Mouse (Mus musculus) midbrain, postnatal 0 days (tissue): ENCODE results near the gene Grem1. TPM values are rescaled to one million over a fixed set of nuclear protein-coding genes. Genes with fewer than 3 reads are reported as not detected.
A peak's percentile ranks its signal among the peaks of the same experiment; 100 is the strongest.

ENCODE experiments used
- ATAC-seq: fragments of 200-750 bp; cut with Nextera tagmentation; 2 replicates; pipeline ENCODE4 v1.8.0; 2017; ENCODE audit warnings: moderate number of reproducible peaks, mild to moderate bottlenecking, moderate TSS enrichment, moderate library complexity; ENCODE audit not compliant: low FRiP score
- DNase-seq: peaks from one replicate; pipeline ENCODE4 v3.0.0-alpha.2; 2015; ENCODE audit warnings: low spot score
- H3K27ac ChIP-seq: fragments of 300-500 bp; sonication (generic); 2 replicates; pipeline ENCODE4 v1.5.1; 2014; ENCODE audit warnings: low read depth, mild to moderate bottlenecking, low read length, mixed read lengths
- H3K27me3 ChIP-seq: fragments of 300-500 bp; sonication (generic); 2 replicates; pipeline ENCODE4 v1.6.1; 2014; ENCODE audit warnings: low read length, control low read depth, mixed read lengths; ENCODE audit not compliant: insufficient read depth
- H3K36me3 ChIP-seq: fragments of 300-500 bp; sonication (generic); 2 replicates; pipeline ENCODE4 v1.6.1; 2014; ENCODE audit warnings: low read length, control low read depth, mixed read lengths; ENCODE audit not compliant: insufficient read depth
- H3K4me1 ChIP-seq: fragments of 300-500 bp; sonication (generic); 2 replicates; pipeline ENCODE4 v1.6.1; 2014; ENCODE audit warnings: mild to moderate bottlenecking, control low read depth, antibody characterized with exemption, low read length, mixed read lengths; ENCODE audit not compliant: insufficient read depth
- H3K4me2 ChIP-seq: fragments of 300-500 bp; sonication (generic); 2 replicates; pipeline ENCODE4 v1.6.1; 2014; ENCODE audit warnings: low read depth, mild to moderate bottlenecking, low read length, mixed read lengths; ENCODE audit not compliant: poor library complexity, severe bottlenecking
- H3K4me3 ChIP-seq: fragments of 300-500 bp; sonication (generic); 2 replicates; pipeline ENCODE4 v1.5.1; 2014; ENCODE audit warnings: low read depth, mild to moderate bottlenecking, low read length, moderate library complexity
- H3K9ac ChIP-seq: fragments of 300-500 bp; sonication (generic); replicated peaks from 2 replicates; pipeline ENCODE4 v1.6.1; 2014; ENCODE audit warnings: mild to moderate bottlenecking, low read length, moderate library complexity, mixed read lengths; ENCODE audit not compliant: poor library complexity, severe bottlenecking
- H3K9me3 ChIP-seq: fragments of 300-500 bp; sonication (generic); 2 replicates; pipeline ENCODE4 v1.6.1; 2016; ENCODE audit warnings: low read length, control low read depth
- CTCF ChIP-seq: IDR thresholded peaks from 2 replicates; pipeline ENCODE4 v1.5.1; 2016; ENCODE audit warnings: antibody characterized with exemption, mild to moderate bottlenecking
- WGBS: fragments of 180-500 bp; shearing (Covaris S2); extraction: QIAGEN DNeasy Blood & Tissue Kit; methylation state at CpG from one replicate; pipeline ENCODE4 v1.1.7; 2014; 5-methylcytosine and 5-hydroxymethylcytosine counted together
- polyA plus RNA-seq: library from polyadenylated mRNA; unstranded; fragments of >200 nt; fragmentation: Nextera tagmentation; extraction: Ambion mirVana; gene quantifications from 2 replicates; pipeline ENCODE4 v1.2.1, GENCODE M21; 2015
- total RNA-seq: library from RNA; depleted of rRNA; stranded (reverse); fragments of >200 nt; gene quantifications from 2 replicates; pipeline ENCODE4 v1.2.3, GENCODE M21; 2014; rRNA removed

Gene Grem1
- total RNA-seq (4.1 and 4.2 TPM in 2 replicates), polyA plus RNA-seq (1.1 and 1.2 TPM in 2 replicates)

- Histone ChIP-seq H3K9me3 (no peaks in the 10 kb centered on the region), H3K27me3 (peaks cover 8% of the 10 kb centered on the region; the same call in 1 of the 2 replicates), H3K27ac (no peak within 1 kb of the TSS), H3K4me2 (peak within 1 kb of the TSS; percentile 98), H3K36me3 (no peaks in the 10 kb centered on the region), H3K4me3 (peak within 1 kb of the TSS; percentile 52), H3K4me1 (peaks cover 4% of the 10 kb centered on the region; the same call in 1 of the 2 replicates), H3K9ac (peak within 1 kb of the TSS; percentile 54)
- ATAC-seq (peak; percentile 65), DNase-seq (peak; percentile 25)
- under 1% methylated on average over 56 of the region's 64 CpGs for WGBS
- TF ChIP-seq CTCF = no peak
These were observed at the start of gene Grem1 for GRCm38 (mm10) chr2:113758311-113759161. Gene Grem1, minus strand, starts transcription at chr2:113758646.

DNA sequence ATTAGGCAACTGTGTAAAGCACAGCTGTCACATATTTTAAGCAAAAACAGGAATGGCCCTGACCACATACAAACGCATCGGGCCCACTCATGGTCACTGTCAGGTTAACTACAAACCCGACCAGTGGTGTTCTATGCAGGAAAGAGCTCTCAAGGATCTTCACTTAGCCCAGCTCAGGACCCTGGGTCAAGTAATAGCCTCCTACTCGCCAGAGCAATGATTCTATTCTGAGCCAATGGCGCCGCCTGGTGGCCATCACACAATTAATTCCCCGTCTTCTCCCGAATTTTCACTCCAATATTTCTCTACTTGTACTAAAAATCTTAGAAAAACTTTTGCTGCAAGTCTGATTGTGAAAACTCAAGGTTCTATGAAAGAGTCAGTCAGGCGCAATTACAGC, 49.2 kb upstream of the Grem1 start:
- DNase-seq = peak; percentile 58
- 22% methylated on average over 9 of the region's 9 CpGs for WGBS
- Histone ChIP-seq H3K4me2 (no peak overlapping the region), H3K36me3 (no peaks in the 10 kb centered on the region), H3K9ac (no peak overlapping the region), H3K4me3 (no peak overlapping the region), H3K27ac (no peak overlapping the region), H3K4me1 (no peaks in the 10 kb centered on the region), H3K27me3 (no peaks in the 10 kb centered on the region), H3K9me3 (no peaks in the 10 kb centered on the region)
- peak; percentile 52; the same call in 1 of the 2 replicates for ATAC-seq
- peak; percentile 74 for TF ChIP-seq CTCF

GRCm38 (mm10) chr2:113806851-113807577, 48.6 kb upstream of the Grem1 start:
- DNase-seq (no peak), ATAC-seq (peak; percentile 23; the same call in 1 of the 2 replicates)
- no peak overlapping the region for H3K4me3 ChIP-seq
- H3K27ac ChIP-seq = no peak overlapping the region
- H3K27me3 ChIP-seq = no peaks in the 10 kb centered on the region
- no peaks in the 10 kb centered on the region for H3K36me3 ChIP-seq
- H3K4me2 ChIP-seq = no peak overlapping the region
- no peak for TF ChIP-seq CTCF
- H3K4me1 ChIP-seq = no peaks in the 10 kb centered on the region
- no peak overlapping the region for H3K9ac ChIP-seq
- WGBS = 63% methylated on average over 10 of the region's 10 CpGs
- H3K9me3 ChIP-seq = no peaks in the 10 kb centered on the region

GRCm38 (mm10) chr2:113805765-113806164, 47.3 kb upstream of the Grem1 start:
- Histone ChIP-seq H3K9me3 (no peaks in the 10 kb centered on the region), H3K27ac (no peak overlapping the region), H3K4me2 (no peak overlapping the region), H3K4me3 (no peak overlapping the region), H3K27me3 (no peaks in the 10 kb centered on the region), H3K9ac (no peak overlapping the region), H3K36me3 (no peaks in the 10 kb centered on the region), H3K4me1 (no peaks in the 10 kb centered on the region)
- WGBS = 88% methylated on average over 4 of the region's 4 CpGs
- no peak for TF ChIP-seq CTCF
- no peak for DNase-seq
- ATAC-seq = no peak

- Histone ChIP-seq H3K9me3 (no peaks in the 10 kb centered on the region), H3K4me2 (no peak overlapping the region), H3K4me3 (no peak overlapping the region), H3K9ac (no peak overlapping the region), H3K36me3 (no peaks in the 10 kb centered on the region), H3K27me3 (no peaks in the 10 kb centered on the region), H3K4me1 (no peaks in the 10 kb centered on the region), H3K27ac (no peak overlapping the region)
- DNase-seq = no peak
- ATAC-seq = no peak
- whole genome bisulfite sequencing = 37% methylated on average over 1 of the region's 1 CpGs
- no peak for TF ChIP-seq CTCF
These were observed 45.3 kb upstream of the Grem1 start for GRCm38 (mm10) chr2:113803753-113804152.

DNA sequence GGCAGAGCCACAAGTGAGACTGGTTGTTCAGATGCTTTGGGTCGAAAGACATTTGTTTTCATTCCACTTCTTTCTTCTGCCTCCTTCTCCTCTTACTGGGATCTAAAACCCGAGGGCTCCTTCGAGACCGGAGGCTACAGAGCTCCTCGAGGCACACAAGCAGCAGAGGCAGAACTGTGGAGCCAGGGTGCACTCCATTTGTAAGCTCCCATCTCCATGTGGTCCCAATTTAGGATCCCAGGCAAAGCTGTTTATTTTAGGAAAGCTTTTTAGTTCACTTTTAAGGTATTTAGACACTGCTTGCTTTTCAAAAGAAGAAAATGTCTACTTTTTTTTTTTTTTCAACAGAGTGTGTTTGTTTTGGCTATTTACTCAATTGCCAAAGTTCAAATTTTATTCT, 42.4 kb upstream of the Grem1 start:
- DNase-seq (no peak), ATAC-seq (no peak)
- no peak for TF ChIP-seq CTCF
- no peak overlapping the region for H3K27ac ChIP-seq
- H3K9ac ChIP-seq = no peak overlapping the region
- H3K4me2 ChIP-seq = no peak overlapping the region
- H3K36me3 ChIP-seq = no peaks in the 10 kb centered on the region
- H3K27me3 ChIP-seq = no peaks in the 10 kb centered on the region
- no peak overlapping the region for H3K4me3 ChIP-seq
- H3K4me1 ChIP-seq = no peaks in the 10 kb centered on the region
- H3K9me3 ChIP-seq = no peaks in the 10 kb centered on the region
- 82% methylated on average over 5 of the region's 5 CpGs for WGBS
